Mouse (Mus musculus): ENCODE results near the gene Gsdma. TPM values are rescaled to one million over a fixed set of nuclear protein-coding genes. Genes with fewer than 3 reads are reported as not detected.
"Not testable (repeated sequence)": the region's sequence is repeated elsewhere in the genome, so short reads cannot be mapped to it uniquely, and the experiment has no call there.

Gene Gsdma
- polyA plus RNA-seq, 1 experiment from 2014 or later: not detected

DNA sequence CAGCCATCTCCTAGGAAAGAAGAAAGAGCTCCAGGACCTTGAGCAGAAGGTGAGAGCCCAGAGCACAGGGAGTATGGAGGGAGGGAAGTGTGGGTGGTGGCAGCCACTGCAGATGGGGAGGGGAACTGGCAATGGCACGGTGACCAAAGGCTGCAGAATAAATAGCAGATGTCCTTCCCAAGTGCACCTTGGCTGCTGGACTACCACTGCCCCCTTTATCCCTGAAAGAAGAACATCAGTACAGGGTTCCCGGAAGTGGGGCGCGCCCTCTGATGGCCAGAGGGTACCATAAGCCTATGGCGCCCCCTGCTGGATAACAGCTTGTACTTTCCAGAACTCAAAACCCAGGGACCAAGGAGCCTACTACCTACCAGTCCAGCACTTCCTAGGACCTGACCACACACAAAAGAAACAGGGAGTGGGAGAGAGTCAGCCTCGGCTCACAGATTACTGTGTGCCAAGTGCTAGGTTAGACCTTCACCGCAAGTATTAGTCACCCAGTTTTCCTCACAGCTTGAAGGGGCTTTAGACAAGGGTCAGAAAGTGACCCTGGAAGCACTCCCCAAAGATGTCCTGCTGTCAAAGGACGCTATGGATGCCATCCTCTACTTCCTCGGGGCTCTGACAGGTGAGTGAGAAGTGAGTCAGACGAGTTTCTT is 28.7 kb upstream of the Gsdma start:
- H3K4me2 ChIP-seq; ATAC-seq (ENCODE audit: insufficient read depth); H3K36me3 ChIP-seq (ENCODE audit: insufficient read depth); H3K27ac ChIP-seq (ENCODE audit: low read depth); H3K4me3 ChIP-seq (ENCODE audit: low read depth, low read length); H3K9me3 ChIP-seq (ENCODE audit: low read depth, low read length); H3K4me1 ChIP-seq (ENCODE audit: insufficient read depth); H3K9ac ChIP-seq; H3K27me3 ChIP-seq (ENCODE audit: insufficient read depth, low read length): not testable (repeated sequence)
- peak; percentile 59 for TF ChIP-seq CTCF (IDR thresholded peaks at IDR 0.05; ENCODE audit: low read depth)
- peak; percentile 41 for DNase-seq
- 30% methylated on average over 10 of the region's 10 CpGs for WGBS

DNA sequence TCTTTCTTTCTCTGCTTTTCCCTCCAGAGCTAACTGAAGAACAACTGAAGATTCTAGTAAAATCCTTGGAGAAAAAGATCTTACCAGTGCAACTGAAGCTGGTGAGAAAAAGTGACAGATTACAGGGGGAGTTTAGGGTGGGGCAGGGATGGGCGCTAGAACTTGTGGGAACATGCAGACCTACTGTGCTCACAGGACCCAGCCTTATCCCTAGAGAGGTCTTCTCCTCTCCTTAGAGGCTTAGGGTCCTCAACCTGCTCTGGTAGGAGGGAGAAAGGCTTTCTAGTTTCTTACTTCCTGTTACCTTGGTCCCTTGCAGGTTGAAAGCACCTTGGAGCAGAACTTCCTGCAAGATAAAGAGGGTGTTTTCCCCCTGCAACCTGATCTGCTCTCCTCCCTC is 26.6 kb upstream of the Gsdma start:
- WGBS: 67% methylated on average over 1 of the region's 1 CpGs
- H3K27ac ChIP-seq (ENCODE audit: low read depth): no peak overlapping the region
- DNase-seq: no peak
- no peaks in the 10 kb centered on the region for H3K27me3 ChIP-seq (ENCODE audit: insufficient read depth, low read length)
- no peaks in the 10 kb centered on the region for H3K9me3 ChIP-seq (ENCODE audit: low read depth, low read length)
- H3K9ac ChIP-seq: no peak overlapping the region
- no peak for TF ChIP-seq CTCF (IDR thresholded peaks at IDR 0.05; ENCODE audit: low read depth)
- H3K4me2 ChIP-seq: no peak overlapping the region
- H3K4me3 ChIP-seq (ENCODE audit: low read depth, low read length): no peak overlapping the region
- H3K4me1 ChIP-seq (ENCODE audit: insufficient read depth): no peaks in the 10 kb centered on the region
- no peaks in the 10 kb centered on the region for H3K36me3 ChIP-seq (ENCODE audit: insufficient read depth)
- no peak for ATAC-seq (ENCODE audit: insufficient read depth)

DNA sequence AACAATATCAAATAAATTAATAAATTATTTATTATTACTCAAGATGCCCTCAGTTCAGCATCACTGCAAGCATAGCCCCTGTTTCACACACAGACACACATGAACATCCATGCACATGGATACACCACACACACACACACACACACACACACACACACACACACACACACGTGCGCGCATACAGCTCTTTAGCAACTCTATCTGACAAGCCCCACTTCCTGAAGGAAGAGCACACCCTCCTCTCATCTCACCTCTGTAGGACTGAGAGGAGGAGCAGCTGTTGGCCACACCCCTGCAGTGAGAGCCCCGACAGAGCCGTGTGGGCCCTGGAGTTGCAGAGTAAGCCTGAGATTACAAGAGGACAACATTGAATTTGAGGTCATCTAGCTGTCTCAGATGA is 24.1 kb upstream of the Gsdma start:
- ATAC-seq (ENCODE audit: insufficient read depth) (no peak), DNase-seq (no peak)
- Histone ChIP-seq H3K27ac (ENCODE audit: low read depth) (no peak overlapping the region), H3K4me2 (no peak overlapping the region), H3K4me1 (ENCODE audit: insufficient read depth) (no peaks in the 10 kb centered on the region), H3K9ac (no peak overlapping the region), H3K36me3 (ENCODE audit: insufficient read depth) (no peaks in the 10 kb centered on the region), H3K9me3 (ENCODE audit: low read depth, low read length) (no peaks in the 10 kb centered on the region), H3K4me3 (ENCODE audit: low read depth, low read length) (no peak overlapping the region), H3K27me3 (ENCODE audit: insufficient read depth, low read length) (no peaks in the 10 kb centered on the region)
- WGBS: 42% methylated on average over 5 of the region's 5 CpGs
- TF ChIP-seq CTCF (IDR thresholded peaks at IDR 0.05; ENCODE audit: low read depth): no peak

DNA sequence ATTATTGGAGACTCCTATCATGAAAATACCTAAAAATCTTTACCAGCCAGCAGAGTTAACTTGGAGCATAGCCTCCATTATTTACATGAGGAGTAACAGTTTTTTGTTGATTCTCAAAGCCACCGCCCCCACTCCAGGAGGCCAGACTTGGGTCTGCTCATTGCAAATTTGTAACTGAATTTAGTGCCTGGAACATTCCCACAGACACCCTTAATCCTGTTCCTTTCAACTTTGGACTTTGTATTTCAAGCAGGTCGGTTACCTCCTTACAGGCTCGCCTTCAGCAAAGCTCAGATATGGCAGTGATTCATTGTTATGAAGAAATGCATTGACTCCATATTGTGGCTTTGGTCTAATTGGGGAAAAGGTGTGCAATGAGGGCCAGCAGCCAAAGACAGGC is 19.4 kb upstream of the Gsdma start:
- 73% methylated on average over 3 of the region's 3 CpGs for WGBS
- H3K36me3 ChIP-seq (ENCODE audit: insufficient read depth): no peaks in the 10 kb centered on the region
- DNase-seq (no peak), ATAC-seq (ENCODE audit: insufficient read depth) (no peak)
- H3K4me3 ChIP-seq (ENCODE audit: low read depth, low read length): no peak overlapping the region
- no peak overlapping the region for H3K9ac ChIP-seq
- TF ChIP-seq CTCF (IDR thresholded peaks at IDR 0.05; ENCODE audit: low read depth): no peak
- no peak overlapping the region for H3K27ac ChIP-seq (ENCODE audit: low read depth)
- H3K4me2 ChIP-seq: no peak overlapping the region
- H3K27me3 ChIP-seq (ENCODE audit: insufficient read depth, low read length): no peaks in the 10 kb centered on the region
- H3K9me3 ChIP-seq (ENCODE audit: low read depth, low read length): no peaks in the 10 kb centered on the region
- no peaks in the 10 kb centered on the region for H3K4me1 ChIP-seq (ENCODE audit: insufficient read depth)

DNA sequence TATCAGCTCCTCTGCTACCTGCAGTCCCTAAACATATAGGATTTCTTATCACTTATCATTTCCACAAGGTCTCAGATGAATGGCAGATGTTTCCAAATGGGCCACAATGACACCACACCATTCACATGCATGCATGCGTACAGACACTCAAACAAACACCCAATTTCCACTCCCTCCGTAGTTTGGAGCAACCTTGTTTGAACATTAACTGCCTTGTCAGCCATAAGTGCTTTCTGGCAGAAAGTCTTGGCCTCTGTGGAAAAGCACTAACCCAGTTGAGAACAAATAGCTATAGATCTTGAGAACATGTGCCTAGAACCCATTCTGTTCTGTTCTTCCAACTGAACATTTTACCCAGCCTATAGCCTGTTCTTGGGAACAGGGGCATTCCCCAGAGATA is 18.2 kb upstream of the Gsdma start:
- TF ChIP-seq CTCF (IDR thresholded peaks at IDR 0.05; ENCODE audit: low read depth): no peak
- Histone ChIP-seq H3K4me2 (no peak overlapping the region), H3K27me3 (ENCODE audit: insufficient read depth, low read length) (no peaks in the 10 kb centered on the region), H3K4me1 (ENCODE audit: insufficient read depth) (no peaks in the 10 kb centered on the region), H3K27ac (ENCODE audit: low read depth) (no peak overlapping the region), H3K36me3 (ENCODE audit: insufficient read depth) (no peaks in the 10 kb centered on the region), H3K9me3 (ENCODE audit: low read depth, low read length) (no peaks in the 10 kb centered on the region), H3K4me3 (ENCODE audit: low read depth, low read length) (no peak overlapping the region), H3K9ac (no peak overlapping the region)
- DNase-seq: no peak
- no peak for ATAC-seq (ENCODE audit: insufficient read depth)
- 61% methylated on average over 2 of the region's 2 CpGs for WGBS

DNA sequence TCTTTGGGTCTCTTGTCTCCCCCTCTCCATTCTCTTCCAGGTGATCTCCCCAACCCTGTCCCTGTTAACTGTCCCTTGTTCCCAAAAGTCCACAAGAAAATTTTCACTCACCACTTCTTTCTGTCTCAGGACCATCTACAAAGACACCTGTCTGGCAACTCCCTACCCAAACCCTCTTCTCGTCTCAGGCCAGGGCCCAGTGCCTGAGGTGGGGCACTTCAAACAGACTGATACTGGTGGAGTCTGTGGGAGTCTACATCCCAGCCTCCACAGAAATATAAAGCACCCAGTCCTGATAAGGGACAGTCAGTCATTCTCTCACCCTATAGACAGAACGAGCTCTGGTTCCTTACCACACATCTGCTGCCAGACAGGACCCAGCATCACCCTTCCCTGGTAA is 17.7 kb upstream of the Gsdma start, which contains the start of gene Gsdma2:
TSS of gene Gsdma2 (plus strand) at position 301 of the 400 bp plus-strand sequence.
- no peak within 1 kb of the TSS for H3K27ac ChIP-seq (ENCODE audit: low read depth)
- ATAC-seq (ENCODE audit: insufficient read depth) (no peak), DNase-seq (no peak)
- no peaks in the 10 kb centered on the region for H3K27me3 ChIP-seq (ENCODE audit: insufficient read depth, low read length)
- no peak within 1 kb of the TSS for H3K9ac ChIP-seq
- H3K4me3 ChIP-seq (ENCODE audit: low read depth, low read length): no peak within 1 kb of the TSS
- H3K4me1 ChIP-seq (ENCODE audit: insufficient read depth): no peaks in the 10 kb centered on the region
- WGBS: 49% methylated on average over 2 of the region's 2 CpGs
- no peak within 1 kb of the TSS for H3K4me2 ChIP-seq
- TF ChIP-seq CTCF (IDR thresholded peaks at IDR 0.05; ENCODE audit: low read depth): no peak
- no peaks in the 10 kb centered on the region for H3K36me3 ChIP-seq (ENCODE audit: insufficient read depth)
- no peaks in the 10 kb centered on the region for H3K9me3 ChIP-seq (ENCODE audit: low read depth, low read length)

DNA sequence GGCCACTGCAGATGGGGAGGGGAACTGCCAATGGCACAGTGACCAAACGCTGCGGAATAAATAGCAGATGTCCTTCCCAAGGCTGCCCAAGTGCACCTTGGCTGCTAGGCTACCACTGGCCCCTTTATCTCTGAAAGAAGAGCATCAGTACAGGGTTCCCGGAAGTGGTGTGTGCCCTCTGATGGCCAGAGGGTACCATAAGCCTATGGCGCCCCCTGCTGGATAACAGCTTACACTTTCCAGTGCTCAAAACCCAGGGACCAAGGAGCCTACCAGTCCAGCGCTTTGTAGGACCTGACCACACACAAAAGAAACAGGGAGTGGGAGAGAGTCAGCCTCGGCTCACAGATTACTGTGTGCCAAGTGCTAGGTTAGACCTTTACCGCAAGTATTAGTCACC is 9.1 kb upstream of the Gsdma start:
- not testable (repeated sequence) for H3K4me1 ChIP-seq (ENCODE audit: insufficient read depth); H3K9ac ChIP-seq; ATAC-seq (ENCODE audit: insufficient read depth); H3K4me3 ChIP-seq (ENCODE audit: low read depth, low read length); H3K4me2 ChIP-seq; H3K27ac ChIP-seq (ENCODE audit: low read depth); H3K36me3 ChIP-seq (ENCODE audit: insufficient read depth); H3K9me3 ChIP-seq (ENCODE audit: low read depth, low read length); H3K27me3 ChIP-seq (ENCODE audit: insufficient read depth, low read length)
- DNase-seq: peak; percentile 75
- TF ChIP-seq CTCF (IDR thresholded peaks at IDR 0.05; ENCODE audit: low read depth): peak; percentile 70
- 11% methylated on average over 7 of the region's 7 CpGs for WGBS

All from lung, embryonic 14.5 days (tissue).